Mouse (Mus musculus): ENCODE measurements around the gene Sorl1.

DNA sequence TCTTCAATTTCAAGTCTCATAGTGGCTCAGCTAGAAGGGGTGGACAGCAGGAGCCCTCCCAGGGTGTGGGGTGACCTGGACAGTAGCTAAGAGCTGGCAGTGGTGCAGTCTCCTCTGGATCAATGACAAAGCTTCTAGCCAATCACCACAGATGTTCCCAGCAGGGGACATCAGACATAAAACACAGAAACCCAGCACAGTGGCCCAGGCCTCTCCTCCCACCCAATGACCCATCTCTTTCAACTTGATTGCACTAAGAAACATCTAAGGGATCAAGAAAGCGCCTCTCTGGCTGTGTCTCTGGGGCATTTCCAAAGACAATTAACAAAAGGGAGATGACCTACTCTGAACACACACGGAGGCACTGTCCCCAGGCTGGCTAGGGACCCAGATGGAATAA is 48.9 kb downstream of the Sorl1 start:
- no peak for TF ChIP-seq CHD2 (IDR thresholded peaks at IDR 0.05; ENCODE audit: low read depth, low read length)
- TF ChIP-seq MAFK (IDR thresholded peaks at IDR 0.05; ENCODE audit: insufficient read depth, low read depth, low read length) = no peak
- no peak for TF ChIP-seq ZC3H11A (IDR thresholded peaks at IDR 0.05; ENCODE audit: borderline replicate concordance, low read depth, low read length)
- TF ChIP-seq HCFC1 (IDR thresholded peaks at IDR 0.05; ENCODE audit: borderline replicate concordance, insufficient read depth, low read length) = no peak
- TF ChIP-seq ZNF384 (IDR thresholded peaks at IDR 0.05; ENCODE audit: low read depth, low read length) = no peak
